Mouse (Mus musculus) heart, embryonic 15.5 days (tissue): ENCODE measurements around the gene Tmtc1. TPM values are rescaled to one million over a fixed set of nuclear protein-coding genes. Genes with fewer than 3 reads are reported as not detected.

Experiments
- ATAC-seq: fragments of 200-750 bp; cut with Nextera tagmentation; replicated peaks from 2 replicates; pipeline ENCODE4 v1.8.0; 2017; ENCODE audit warnings: low read depth, moderate TSS enrichment; ENCODE audit not compliant: insufficient number of reproducible peaks, insufficient read depth, low FRiP score
- H3K27ac ChIP-seq: fragments of 300-500 bp; sonication (generic); 2 replicates; pipeline ENCODE4 v1.5.1; 2015; ENCODE audit warnings: mild to moderate bottlenecking, inconsistent platforms
- H3K27me3 ChIP-seq: fragments of 300-500 bp; sonication (generic); 2 replicates; pipeline ENCODE4 v1.6.1; 2015; ENCODE audit warnings: inconsistent platforms
- H3K36me3 ChIP-seq: fragments of 300-500 bp; sonication (generic); 2 replicates; pipeline ENCODE4 v1.6.1; 2015; ENCODE audit warnings: mild to moderate bottlenecking, inconsistent platforms
- H3K4me1 ChIP-seq: fragments of 300-500 bp; sonication (generic); replicated peaks from 2 replicates; pipeline ENCODE4 v1.6.1; 2015; ENCODE audit warnings: inconsistent platforms
- H3K4me2 ChIP-seq: fragments of 300-500 bp; sonication (generic); 2 replicates; pipeline ENCODE4 v1.6.1; 2015; ENCODE audit warnings: inconsistent platforms, mild to moderate bottlenecking, moderate library complexity
- H3K4me3 ChIP-seq: fragments of 300-500 bp; sonication (generic); 2 replicates; pipeline ENCODE4 v1.5.1; 2015; ENCODE audit warnings: mild to moderate bottlenecking, inconsistent platforms
- H3K9ac ChIP-seq: fragments of 300-500 bp; sonication (generic); 2 replicates; pipeline ENCODE4 v1.6.1; 2015; ENCODE audit warnings: mild to moderate bottlenecking, inconsistent platforms
- H3K9me3 ChIP-seq: fragments of 300-500 bp; sonication (generic); replicated peaks from 2 replicates; pipeline ENCODE4 v1.6.1; 2016; ENCODE audit warnings: inconsistent platforms
- WGBS: fragments of 180-500 bp; shearing (Covaris S2); methylation state at CpG from one replicate; pipeline ENCODE4 v1.1.7; 2015; ENCODE audit warnings: mixed read lengths; 5-methylcytosine and 5-hydroxymethylcytosine counted together
- polyA plus RNA-seq: library from polyadenylated mRNA; unstranded; fragments of >200 nt; fragmentation: Nextera tagmentation; extraction: Ambion mirVana; gene quantifications from 2 replicates; pipeline ENCODE4 v1.2.1, GENCODE M21; 2015

The Tmtc1 gene
- polyA plus RNA-seq, 1 experiment from 2014 or later: 2.2 TPM

GRCm38 (mm10) chr6:148454740-148455139 is 10.6 kb upstream of the Tmtc1 start:
- Histone ChIP-seq H3K4me2 (no peak overlapping the region), H3K4me1 (no peaks in the 10 kb centered on the region), H3K9ac (no peak overlapping the region), H3K27me3 (no peaks in the 10 kb centered on the region), H3K36me3 (no peaks in the 10 kb centered on the region), H3K4me3 (no peak overlapping the region), H3K27ac (no peak overlapping the region), H3K9me3 (no peaks in the 10 kb centered on the region)
- ATAC-seq: no peak
- WGBS: 66% methylated on average over 2 of the region's 2 CpGs

- Histone ChIP-seq H3K4me2 (no peak overlapping the region), H3K27me3 (peaks cover 13% of the 10 kb centered on the region), H3K4me3 (no peak overlapping the region), H3K36me3 (no peaks in the 10 kb centered on the region), H3K9ac (no peak overlapping the region), H3K27ac (no peak overlapping the region), H3K9me3 (no peaks in the 10 kb centered on the region), H3K4me1 (peaks cover 7% of the 10 kb centered on the region)
- 64% methylated on average over 3 of the region's 3 CpGs for WGBS
- no peak for ATAC-seq
Measured at GRCm38 (mm10) chr6:148448151-148448550, 4.0 kb upstream of the Tmtc1 start.

- no peak for ATAC-seq
- Histone ChIP-seq H3K4me3 (no peak overlapping the region), H3K9me3 (no peaks in the 10 kb centered on the region), H3K36me3 (no peaks in the 10 kb centered on the region), H3K9ac (no peak overlapping the region), H3K4me1 (peaks cover 24% of the 10 kb centered on the region), H3K4me2 (no peak overlapping the region), H3K27me3 (peaks cover 18% of the 10 kb centered on the region), H3K27ac (no peak overlapping the region)
- WGBS: 68% methylated on average over 3 of the region's 3 CpGs
Measured at GRCm38 (mm10) chr6:148446113-148446512, 1.9 kb upstream of the Tmtc1 start.

- Histone ChIP-seq H3K9me3 (no peaks in the 10 kb centered on the region), H3K27me3 (peaks cover 18% of the 10 kb centered on the region), H3K4me2 (peak overlapping the region; percentile 98), H3K36me3 (no peaks in the 10 kb centered on the region), H3K4me3 (peak overlapping the region; percentile 86), H3K4me1 (peaks cover 24% of the 10 kb centered on the region), H3K27ac (no peak overlapping the region), H3K9ac (peak overlapping the region; percentile 77)
- WGBS: 9% methylated on average over 9 of the region's 9 CpGs
- no peak for ATAC-seq
Measured at GRCm38 (mm10) chr6:148444796-148445195, 607 bp upstream of the Tmtc1 start.

GRCm38 (mm10) chr6:148443291-148443725 is 881 bp downstream of the Tmtc1 start:
- no peak for ATAC-seq
- Histone ChIP-seq H3K36me3 (no peaks in the 10 kb centered on the region), H3K4me1 (peaks cover 35% of the 10 kb centered on the region), H3K27ac (no peak overlapping the region), H3K4me3 (peak overlapping the region; percentile 86), H3K4me2 (peak overlapping the region; percentile 98), H3K9me3 (no peaks in the 10 kb centered on the region), H3K27me3 (peaks cover 18% of the 10 kb centered on the region), H3K9ac (peak overlapping the region; percentile 77)
- 3% methylated on average over 15 of the region's 15 CpGs for WGBS

GRCm38 (mm10) chr6:148442671-148443290 is 1.4 kb downstream of the Tmtc1 start:
- no peak; the same call in 1 of the 2 replicates for ATAC-seq
- Histone ChIP-seq H3K36me3 (no peaks in the 10 kb centered on the region), H3K9me3 (no peaks in the 10 kb centered on the region), H3K4me2 (peak overlapping the region; percentile 98), H3K4me1 (peaks cover 38% of the 10 kb centered on the region), H3K27ac (peak overlapping the region; percentile 29; the same call in 1 of the 2 replicates), H3K9ac (peak overlapping the region; percentile 77), H3K27me3 (peaks cover 18% of the 10 kb centered on the region), H3K4me3 (peak overlapping the region; percentile 86)
- WGBS: 1% methylated on average over 27 of the region's 27 CpGs

- Histone ChIP-seq H3K4me3 (peak overlapping the region; percentile 86), H3K36me3 (no peaks in the 10 kb centered on the region), H3K4me1 (peaks cover 44% of the 10 kb centered on the region), H3K9ac (no peak overlapping the region), H3K4me2 (peak overlapping the region; percentile 98), H3K27me3 (peaks cover 14% of the 10 kb centered on the region), H3K9me3 (no peaks in the 10 kb centered on the region), H3K27ac (peak overlapping the region; percentile 63)
- WGBS: 6% methylated on average over 5 of the region's 5 CpGs
- peak; percentile 28; the same call in 1 of the 2 replicates for ATAC-seq
Measured at GRCm38 (mm10) chr6:148441871-148442270, 2.3 kb downstream of the Tmtc1 start.

GRCm38 (mm10) chr6:148439101-148439500 is 5.1 kb downstream of the Tmtc1 start:
- peak overlapping the region; percentile 71 for H3K27ac ChIP-seq
- H3K4me3 ChIP-seq: no peak overlapping the region
- no peak for ATAC-seq
- H3K4me1 ChIP-seq: peaks cover 44% of the 10 kb centered on the region
- 47% methylated on average over 4 of the region's 4 CpGs for WGBS
- H3K4me2 ChIP-seq: no peak overlapping the region
- no peaks in the 10 kb centered on the region for H3K9me3 ChIP-seq
- H3K27me3 ChIP-seq: peaks cover 10% of the 10 kb centered on the region; the same call in 1 of the 2 replicates
- no peak overlapping the region for H3K9ac ChIP-seq
- H3K36me3 ChIP-seq: no peaks in the 10 kb centered on the region

- Histone ChIP-seq H3K4me2 (no peak overlapping the region), H3K36me3 (no peaks in the 10 kb centered on the region), H3K27me3 (no peaks in the 10 kb centered on the region), H3K9ac (no peak overlapping the region), H3K9me3 (no peaks in the 10 kb centered on the region), H3K4me3 (no peak overlapping the region), H3K27ac (no peak overlapping the region), H3K4me1 (peaks cover 34% of the 10 kb centered on the region)
- WGBS: 91% methylated on average over 1 of the region's 1 CpGs
- no peak for ATAC-seq
Measured at GRCm38 (mm10) chr6:148437565-148437964, 6.6 kb downstream of the Tmtc1 start.

GRCm38 (mm10) chr6:148436441-148437001 is 7.7 kb downstream of the Tmtc1 start:
- 70% methylated on average over 7 of the region's 7 CpGs for WGBS
- H3K4me1 ChIP-seq: peaks cover 25% of the 10 kb centered on the region
- no peaks in the 10 kb centered on the region for H3K27me3 ChIP-seq
- no peak overlapping the region for H3K4me2 ChIP-seq
- no peak overlapping the region for H3K4me3 ChIP-seq
- no peak overlapping the region for H3K9ac ChIP-seq
- no peaks in the 10 kb centered on the region for H3K36me3 ChIP-seq
- H3K9me3 ChIP-seq: no peaks in the 10 kb centered on the region
- no peak for ATAC-seq
- H3K27ac ChIP-seq: no peak overlapping the region

GRCm38 (mm10) chr6:148421577-148421976 is 22.6 kb downstream of the Tmtc1 start:
- Histone ChIP-seq H3K9me3 (no peaks in the 10 kb centered on the region), H3K9ac (no peak overlapping the region), H3K27ac (no peak overlapping the region), H3K36me3 (no peaks in the 10 kb centered on the region), H3K4me3 (no peak overlapping the region), H3K4me1 (0 out of 2 replicates have a peak, but pooled peaks cover 6% of the 10 kb centered on the region), H3K4me2 (no peak overlapping the region), H3K27me3 (no peaks in the 10 kb centered on the region)
- ATAC-seq: no peak
- WGBS: 48% methylated on average over 7 of the region's 7 CpGs

GRCm38 (mm10) chr6:148420387-148420786 is 23.8 kb downstream of the Tmtc1 start:
- no peaks in the 10 kb centered on the region for H3K9me3 ChIP-seq

More at GRCm38 (mm10) chr6:148420387-148420786, 23.8 kb downstream of the Tmtc1 start:
- H3K36me3 ChIP-seq: no peaks in the 10 kb centered on the region
- no peak overlapping the region for H3K4me3 ChIP-seq
- no peak overlapping the region for H3K4me2 ChIP-seq
- no peak for ATAC-seq
- WGBS: 78% methylated on average over 6 of the region's 6 CpGs
- H3K4me1 ChIP-seq: 0 out of 2 replicates have a peak, but pooled peaks cover 6% of the 10 kb centered on the region
- H3K27me3 ChIP-seq: no peaks in the 10 kb centered on the region
- H3K9ac ChIP-seq: no peak overlapping the region
- H3K27ac ChIP-seq: no peak overlapping the region
